Mouse (Mus musculus): Measurements from ENCODE around the gene D030056L22Rik. TPM values are rescaled to one million over a fixed set of nuclear protein-coding genes. Genes with fewer than 3 reads are reported as not detected.

The D030056L22Rik gene
- polyA plus RNA-seq, 1 experiment: 25.0 TPM

- H3K27ac ChIP-seq (ENCODE audit: insufficient read depth, low read length): no peak overlapping the region
- TF ChIP-seq POLR2A (IDR thresholded peaks at IDR 0.05; ENCODE audit: extremely low read depth, insufficient read depth, low read length) (no peak), CTCF (IDR thresholded peaks at IDR 0.05; ENCODE audit: extremely low read depth, insufficient read depth, low read length) (no peak)
- H3K4me1 ChIP-seq (ENCODE audit: control insufficient read depth, insufficient read depth, low read length): no peaks in the 10 kb centered on the region
- H3K4me3 ChIP-seq (ENCODE audit: insufficient read depth, low read length): no peak overlapping the region
Observed at GRCm38 (mm10) chr19:18757191-18757590, 44.2 kb downstream of the D030056L22Rik start.

- H3K4me3 ChIP-seq (ENCODE audit: insufficient read depth, low read length): no peak overlapping the region
- no peaks in the 10 kb centered on the region for H3K4me1 ChIP-seq (ENCODE audit: control insufficient read depth, insufficient read depth, low read length)
- TF ChIP-seq CTCF (IDR thresholded peaks at IDR 0.05; ENCODE audit: extremely low read depth, insufficient read depth, low read length) (no peak), POLR2A (IDR thresholded peaks at IDR 0.05; ENCODE audit: extremely low read depth, insufficient read depth, low read length) (no peak)
- no peak overlapping the region for H3K27ac ChIP-seq (ENCODE audit: insufficient read depth, low read length)
Observed at GRCm38 (mm10) chr19:18757706-18758105, 44.7 kb downstream of the D030056L22Rik start.

- Histone ChIP-seq H3K4me3 (ENCODE audit: insufficient read depth, low read length) (no peak overlapping the region), H3K4me1 (ENCODE audit: control insufficient read depth, insufficient read depth, low read length) (no peaks in the 10 kb centered on the region), H3K27ac (ENCODE audit: insufficient read depth, low read length) (no peak overlapping the region)
- no peak for TF ChIP-seq POLR2A (IDR thresholded peaks at IDR 0.05; ENCODE audit: extremely low read depth, insufficient read depth, low read length)
- TF ChIP-seq CTCF (IDR thresholded peaks at IDR 0.05; ENCODE audit: extremely low read depth, insufficient read depth, low read length): no peak
Observed at GRCm38 (mm10) chr19:18758269-18758668, 45.3 kb downstream of the D030056L22Rik start.

- no peak overlapping the region for H3K4me3 ChIP-seq (ENCODE audit: insufficient read depth, low read length)
- no peak for TF ChIP-seq POLR2A (IDR thresholded peaks at IDR 0.05; ENCODE audit: extremely low read depth, insufficient read depth, low read length)
- TF ChIP-seq CTCF (IDR thresholded peaks at IDR 0.05; ENCODE audit: extremely low read depth, insufficient read depth, low read length): no peak
- no peak overlapping the region for H3K27ac ChIP-seq (ENCODE audit: insufficient read depth, low read length)
- no peaks in the 10 kb centered on the region for H3K4me1 ChIP-seq (ENCODE audit: control insufficient read depth, insufficient read depth, low read length)
Observed at GRCm38 (mm10) chr19:18758916-18759315, 45.9 kb downstream of the D030056L22Rik start.

DNA sequence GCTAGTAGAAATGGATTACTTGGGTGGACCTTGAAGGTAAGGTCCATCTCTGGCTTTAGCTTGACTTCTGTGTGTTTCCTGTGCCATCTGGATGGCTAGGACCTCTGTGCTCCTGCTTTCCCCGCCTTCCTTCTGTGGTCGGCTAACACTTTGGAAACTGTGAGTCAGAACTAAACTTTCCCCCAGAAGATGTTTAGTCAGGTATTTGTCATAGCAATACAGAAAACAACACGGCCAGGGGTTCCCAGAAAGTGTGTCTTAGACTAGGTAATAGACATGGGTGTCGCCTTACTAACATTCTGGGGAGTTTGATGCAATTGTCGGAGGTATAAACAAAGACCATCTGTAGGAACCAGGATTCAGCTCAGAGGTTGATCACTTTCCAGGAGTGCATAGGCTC, 53.4 kb downstream of the D030056L22Rik start:
- H3K4me1 ChIP-seq (ENCODE audit: control insufficient read depth, insufficient read depth, low read length): no peaks in the 10 kb centered on the region
- no peak overlapping the region for H3K27ac ChIP-seq (ENCODE audit: insufficient read depth, low read length)
- H3K4me3 ChIP-seq (ENCODE audit: insufficient read depth, low read length): no peak overlapping the region
- TF ChIP-seq POLR2A (IDR thresholded peaks at IDR 0.05; ENCODE audit: extremely low read depth, insufficient read depth, low read length): no peak
- no peak for TF ChIP-seq CTCF (IDR thresholded peaks at IDR 0.05; ENCODE audit: extremely low read depth, insufficient read depth, low read length)

Other genes starting within 250 kb of the D030056L22Rik start
- 21.7 and 23.7 TPM in 2 replicates for gene Ostf1, start 81.4 kb upstream of the D030056L22Rik start, polyA plus RNA-seq (2012; rRNA removed)
- 8.8 and 10.2 TPM in 2 replicates for gene Nmrk1, start 81.2 kb upstream of the D030056L22Rik start, polyA plus RNA-seq (2012; rRNA removed)
- gene Carnmt1, start 42.4 kb upstream of the D030056L22Rik start, polyA plus RNA-seq (2012; rRNA removed): 8.0 and 10.1 TPM in 2 replicates
- 0.42 and 0.56 TPM in 2 replicates for gene Trpm6, start 36.8 kb downstream of the D030056L22Rik start, polyA plus RNA-seq (2012; rRNA removed)